Mouse (Mus musculus) hindbrain, embryonic 16.5 days (tissue): ENCODE data around the gene Plppr3. TPM values are rescaled to one million over a fixed set of nuclear protein-coding genes. Genes with fewer than 3 reads are reported as not detected.
A peak's percentile ranks its signal among the peaks of the same experiment; 100 is the strongest.
"Not testable (repeated sequence)": the region's sequence is repeated elsewhere in the genome, so short reads cannot be mapped to it uniquely, and the experiment has no call there.

ENCODE experiments used
- ATAC-seq: fragments of 200-750 bp; cut with Nextera tagmentation; 2 replicates; pipeline ENCODE4 v1.8.0; 2017; ENCODE audit warnings: moderate TSS enrichment, moderate library complexity
- H3K27ac ChIP-seq: fragments of 300-500 bp; sonication (generic); 2 replicates; pipeline ENCODE4 v1.5.1; 2014; ENCODE audit warnings: low read depth, mild to moderate bottlenecking, control low read depth, low read length, moderate library complexity
- H3K27me3 ChIP-seq: fragments of 300-500 bp; sonication (generic); replicated peaks from 2 replicates; pipeline ENCODE4 v1.6.1; 2014; ENCODE audit warnings: low read length; ENCODE audit not compliant: control insufficient read depth, insufficient read depth
- H3K36me3 ChIP-seq: fragments of 300-500 bp; sonication (generic); 2 replicates; pipeline ENCODE4 v1.6.1; 2014; ENCODE audit warnings: mild to moderate bottlenecking, low read length, moderate library complexity, mixed read lengths; ENCODE audit not compliant: control insufficient read depth, insufficient read depth
- H3K4me1 ChIP-seq: fragments of 300-500 bp; sonication (generic); 2 replicates; pipeline ENCODE4 v1.6.1; 2014; ENCODE audit warnings: low read depth, low read length; ENCODE audit not compliant: control insufficient read depth, insufficient read depth
- H3K4me2 ChIP-seq: fragments of 300-500 bp; sonication (generic); 2 replicates; pipeline ENCODE4 v1.6.1; 2014; ENCODE audit warnings: mild to moderate bottlenecking, low read length, control low read depth, moderate library complexity
- H3K4me3 ChIP-seq: fragments of 300-500 bp; sonication (generic); 2 replicates; pipeline ENCODE4 v1.5.1; 2014; ENCODE audit warnings: mild to moderate bottlenecking, low read length, control low read depth, moderate library complexity
- H3K9ac ChIP-seq: fragments of 300-500 bp; sonication (generic); 2 replicates; pipeline ENCODE4 v1.6.1; 2014; ENCODE audit warnings: low read depth, mild to moderate bottlenecking, control low read depth, low read length, moderate library complexity
- H3K9me3 ChIP-seq: fragments of 300-500 bp; sonication (generic); 2 replicates; pipeline ENCODE4 v1.6.1; 2014; ENCODE audit warnings: mild to moderate bottlenecking, low read length, moderate library complexity; ENCODE audit not compliant: control insufficient read depth
- WGBS: fragments of 180-500 bp; shearing (Covaris S2); extraction: QIAGEN DNeasy Blood & Tissue Kit; methylation state at CpG from one replicate; pipeline ENCODE4 v1.1.7; 2014; 5-methylcytosine and 5-hydroxymethylcytosine counted together
- polyA plus RNA-seq: library from polyadenylated mRNA; unstranded; fragments of >200 nt; fragmentation: Nextera tagmentation; extraction: Ambion mirVana; gene quantifications from 2 replicates; pipeline ENCODE4 v1.2.1, GENCODE M21; 2015

The Plppr3 gene
- polyA plus RNA-seq, 1 experiment from 2014 or later: 387 TPM

GRCm38 (mm10) chr10:79890670-79891069 lies 16.2 kb upstream of the Plppr3 start, which contains the start of gene Cfd:
TSS of gene Cfd (plus strand) at chr10:79890853.
- Histone ChIP-seq H3K9ac (no peak within 1 kb of the TSS), H3K27ac (no peak within 1 kb of the TSS)
- WGBS: 47% methylated on average over 5 of the region's 5 CpGs

GRCm38 (mm10) chr10:79889386-79889785 lies 15.0 kb upstream of the Plppr3 start:
- no peak overlapping the region for H3K4me3 ChIP-seq
- WGBS: 91% methylated on average over 2 of the region's 2 CpGs
- H3K4me2 ChIP-seq: no peak overlapping the region
- no peaks in the 10 kb centered on the region for H3K9me3 ChIP-seq
- no peak overlapping the region for H3K9ac ChIP-seq
- H3K4me1 ChIP-seq: no peaks in the 10 kb centered on the region; the same call in 1 of the 2 replicates
- no peak overlapping the region for H3K27ac ChIP-seq
- 0 out of 2 replicates have a peak, but pooled peaks cover 4% of the 10 kb centered on the region for H3K36me3 ChIP-seq
- no peaks in the 10 kb centered on the region for H3K27me3 ChIP-seq
- ATAC-seq: no peak

More at GRCm38 (mm10) chr10:79890670-79891069, 16.2 kb upstream of the Plppr3 start, which contains the start of gene Cfd:
- Histone ChIP-seq H3K4me3 (no peak within 1 kb of the TSS), H3K9me3 (no peaks in the 10 kb centered on the region), H3K4me2 (no peak within 1 kb of the TSS), H3K27me3 (no peaks in the 10 kb centered on the region), H3K36me3 (peaks cover 8% of the 10 kb centered on the region), H3K4me1 (no peaks in the 10 kb centered on the region)
- ATAC-seq: no peak

GRCm38 (mm10) chr10:79886611-79887010 lies 12.2 kb upstream of the Plppr3 start:
- H3K9me3 ChIP-seq: no peaks in the 10 kb centered on the region
- no peak overlapping the region for H3K27ac ChIP-seq
- 79% methylated on average over 8 of the region's 8 CpGs for WGBS
- no peak overlapping the region for H3K9ac ChIP-seq
- no peak for ATAC-seq
- peaks cover 5% of the 10 kb centered on the region; the same call in 1 of the 2 replicates for H3K4me1 ChIP-seq
- H3K27me3 ChIP-seq: no peaks in the 10 kb centered on the region
- H3K36me3 ChIP-seq: no peaks in the 10 kb centered on the region
- no peak overlapping the region for H3K4me2 ChIP-seq
- no peak overlapping the region for H3K4me3 ChIP-seq

- peaks cover 5% of the 10 kb centered on the region; the same call in 1 of the 2 replicates for H3K4me1 ChIP-seq
- no peaks in the 10 kb centered on the region for H3K9me3 ChIP-seq
- H3K9ac ChIP-seq: no peak within 1 kb of the TSS
- H3K4me2 ChIP-seq: no peak within 1 kb of the TSS
- no peak within 1 kb of the TSS for H3K4me3 ChIP-seq
- WGBS: 80% methylated on average over 6 of the region's 6 CpGs
- no peak for ATAC-seq
- no peaks in the 10 kb centered on the region for H3K36me3 ChIP-seq
- peaks cover 4% of the 10 kb centered on the region; the same call in 1 of the 2 replicates for H3K27me3 ChIP-seq
- no peak within 1 kb of the TSS for H3K27ac ChIP-seq
Observed at GRCm38 (mm10) chr10:79886054-79886453, 11.6 kb upstream of the Plppr3 start, which contains the start of gene Elane. TSS of gene Elane (plus strand) at chr10:79886247.

GRCm38 (mm10) chr10:79884938-79885337 lies 10.5 kb upstream of the Plppr3 start:
- WGBS: 76% methylated on average over 2 of the region's 3 CpGs
- H3K4me3 ChIP-seq: not testable (repeated sequence)

GRCm38 (mm10) chr10:79884446-79884845 lies 10.0 kb upstream of the Plppr3 start:
- peak; percentile 16; the same call in 1 of the 2 replicates for ATAC-seq
- Histone ChIP-seq H3K9me3 (no peaks in the 10 kb centered on the region), H3K27ac (no peak overlapping the region), H3K4me1 (peaks cover 5% of the 10 kb centered on the region; the same call in 1 of the 2 replicates), H3K4me3 (no peak overlapping the region), H3K9ac (no peak overlapping the region), H3K27me3 (peaks cover 4% of the 10 kb centered on the region; the same call in 1 of the 2 replicates), H3K36me3 (no peaks in the 10 kb centered on the region), H3K4me2 (no peak overlapping the region)
- WGBS: 72% methylated on average over 4 of the region's 4 CpGs

More at GRCm38 (mm10) chr10:79884938-79885337, 10.5 kb upstream of the Plppr3 start:
- not testable (repeated sequence) for ATAC-seq, H3K27me3 ChIP-seq, H3K4me1 ChIP-seq, H3K27ac ChIP-seq, H3K36me3 ChIP-seq, H3K4me2 ChIP-seq, H3K9ac ChIP-seq, H3K9me3 ChIP-seq

GRCm38 (mm10) chr10:79883297-79884084 lies 9.1 kb upstream of the Plppr3 start:
- H3K36me3 ChIP-seq: no peaks in the 10 kb centered on the region
- no peak overlapping the region for H3K27ac ChIP-seq
- peak; percentile 34; the same call in 1 of the 2 replicates for ATAC-seq
- H3K9me3 ChIP-seq: no peaks in the 10 kb centered on the region
- H3K27me3 ChIP-seq: peaks cover 4% of the 10 kb centered on the region; the same call in 1 of the 2 replicates
- H3K9ac ChIP-seq: peak overlapping the region; percentile 11; the same call in 1 of the 2 replicates
- peaks cover 5% of the 10 kb centered on the region; the same call in 1 of the 2 replicates for H3K4me1 ChIP-seq
- WGBS: 18% methylated on average over 22 of the region's 22 CpGs
- H3K4me2 ChIP-seq: peak overlapping the region; percentile 15; the same call in 1 of the 2 replicates
- no peak overlapping the region for H3K4me3 ChIP-seq

GRCm38 (mm10) chr10:79881981-79882380 lies 7.5 kb upstream of the Plppr3 start:
- peak; percentile 22; the same call in 1 of the 2 replicates for ATAC-seq
- Histone ChIP-seq H3K27ac (no peak overlapping the region), H3K36me3 (no peaks in the 10 kb centered on the region), H3K4me2 (peak overlapping the region; percentile 27), H3K4me1 (peaks cover 5% of the 10 kb centered on the region; the same call in 1 of the 2 replicates), H3K9me3 (no peaks in the 10 kb centered on the region), H3K4me3 (0 out of 2 replicates have a peak overlapping the region, but pooled peaks have one; percentile 6), H3K27me3 (peaks cover 4% of the 10 kb centered on the region; the same call in 1 of the 2 replicates), H3K9ac (peak overlapping the region; percentile 43)
- WGBS: 9% methylated on average over 22 of the region's 22 CpGs

GRCm38 (mm10) chr10:79880721-79881120 lies 6.3 kb upstream of the Plppr3 start:
- peaks cover 4% of the 10 kb centered on the region; the same call in 1 of the 2 replicates for H3K27me3 ChIP-seq

More at GRCm38 (mm10) chr10:79880721-79881120, 6.3 kb upstream of the Plppr3 start:
- Histone ChIP-seq H3K4me2 (no peak overlapping the region), H3K4me1 (peaks cover 5% of the 10 kb centered on the region; the same call in 1 of the 2 replicates), H3K4me3 (no peak overlapping the region), H3K9me3 (no peaks in the 10 kb centered on the region), H3K27ac (no peak overlapping the region), H3K36me3 (no peaks in the 10 kb centered on the region), H3K9ac (no peak overlapping the region)
- ATAC-seq: no peak
- WGBS: 16% methylated on average over 9 of the region's 9 CpGs
